Mouse (Mus musculus): ENCODE data around the gene Rpl24.

Gene Rpl24

DNA sequence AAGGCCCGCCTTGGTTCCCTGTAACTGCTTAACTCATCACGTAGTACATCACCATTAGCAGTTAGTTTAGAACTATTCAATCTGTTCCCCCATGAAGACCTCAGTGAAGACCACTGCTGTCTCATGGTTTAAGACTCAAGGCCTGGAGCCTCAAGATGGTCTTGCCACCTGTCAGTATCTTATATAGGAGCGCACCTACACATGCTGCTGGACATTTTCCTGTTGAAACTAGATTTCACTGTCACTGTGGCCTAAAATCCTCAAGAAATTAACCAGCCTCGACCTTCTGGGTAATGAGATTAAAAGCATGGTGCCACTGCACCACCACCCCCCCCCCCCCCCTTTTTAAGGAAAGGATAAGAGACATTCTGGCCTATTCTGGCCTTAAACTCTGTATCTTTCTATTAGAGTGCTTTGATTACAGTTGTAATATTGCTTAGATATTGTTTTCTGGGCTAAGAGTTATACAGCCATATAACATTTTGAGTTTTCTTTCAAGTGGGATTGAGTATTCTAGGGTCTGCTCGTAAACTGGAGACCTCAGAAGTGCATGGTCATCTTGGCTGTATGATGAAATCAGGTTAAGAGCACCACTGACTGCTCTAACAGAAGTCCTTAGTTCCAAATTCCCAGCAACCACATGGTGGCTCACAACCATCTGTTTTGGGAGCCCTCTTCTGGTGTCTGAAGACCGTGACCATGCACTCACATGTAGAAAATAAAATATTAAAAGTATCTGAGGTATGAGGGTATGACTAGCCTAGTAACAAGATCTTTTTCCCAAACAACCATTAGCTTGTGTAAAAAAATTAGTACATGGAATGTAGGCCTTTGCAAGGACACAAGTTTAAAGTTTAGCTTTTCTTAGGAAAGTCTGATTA is 5.9 kb downstream of the Rpl24 start:
- no peak for DNase-seq

GRCm38 (mm10) chr16:55972626-55973201 is 6.6 kb downstream of the Rpl24 start:
- DNase-seq, result peak; percentile 20

DNA sequence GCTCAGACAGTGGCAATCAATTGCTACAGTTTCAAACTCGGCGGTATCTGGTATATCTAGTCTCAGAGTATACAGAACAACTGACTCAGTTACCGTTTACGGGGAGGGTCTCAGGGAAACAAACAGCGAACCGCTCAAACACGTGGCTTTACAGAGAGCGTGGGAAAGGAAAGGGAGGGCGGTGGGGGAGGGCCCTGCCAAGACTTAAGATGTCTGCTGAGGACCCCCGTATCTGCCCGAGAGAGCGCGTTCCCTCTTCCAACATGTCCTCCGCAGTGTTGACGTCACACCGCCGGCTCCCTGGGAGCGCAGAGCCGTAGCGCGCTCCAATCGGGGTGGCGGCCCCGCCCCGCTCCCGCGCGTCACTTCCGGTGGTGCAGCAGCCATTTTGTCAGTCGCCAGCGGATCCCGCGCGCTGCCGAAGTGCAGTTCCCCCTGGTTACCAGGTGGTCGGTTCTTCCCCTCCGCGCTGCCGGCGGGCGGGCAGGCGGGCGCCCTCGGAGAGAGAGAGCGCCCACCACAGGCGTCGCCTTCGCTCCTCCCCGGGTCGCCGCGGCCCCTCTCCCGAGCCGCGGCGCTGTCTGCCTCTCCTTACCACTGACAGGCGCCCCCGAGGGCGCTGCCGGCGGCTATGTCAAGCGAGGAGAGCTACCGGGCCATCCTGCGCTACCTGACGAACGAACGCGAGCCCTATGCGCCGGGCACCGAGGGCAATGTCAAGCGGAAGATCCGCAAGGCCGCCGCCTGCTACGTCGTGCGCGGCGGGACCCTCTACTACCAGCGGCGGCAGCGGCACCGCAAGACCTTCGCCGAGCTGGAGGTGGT is 7.6 kb downstream of the Rpl24 start, which contains the start of gene Zbtb11:
Zbtb11 (plus strand) TSS at position 453 of the 825 bp plus-strand sequence.
- DNase-seq, result peak; percentile 100

- DNase-seq, result peak; percentile 96
Measured at GRCm38 (mm10) chr16:55974256-55974902, 8.3 kb downstream of the Rpl24 start.

DNA sequence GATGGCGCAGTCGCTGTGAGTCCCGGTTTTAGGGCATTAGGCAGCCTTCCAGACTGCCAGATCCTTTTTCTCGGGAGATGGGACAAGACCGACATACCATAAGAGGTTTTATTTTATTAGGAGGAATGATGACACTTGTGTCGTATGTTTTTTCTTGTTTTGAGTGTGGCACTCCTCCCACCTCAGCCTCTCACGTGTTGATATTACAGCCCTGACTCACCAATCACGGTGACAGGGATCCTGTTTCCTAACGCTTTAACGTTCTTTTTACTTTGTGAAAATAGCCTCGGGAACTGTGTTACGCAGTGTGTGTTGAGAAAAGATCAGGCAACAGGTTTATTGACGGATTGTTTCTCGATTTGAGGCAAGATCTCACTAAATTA is 8.8 kb downstream of the Rpl24 start:
- DNase-seq, result no peak

- no peak for DNase-seq
Measured at GRCm38 (mm10) chr16:55986001-55986400, 19.9 kb downstream of the Rpl24 start.

DNA sequence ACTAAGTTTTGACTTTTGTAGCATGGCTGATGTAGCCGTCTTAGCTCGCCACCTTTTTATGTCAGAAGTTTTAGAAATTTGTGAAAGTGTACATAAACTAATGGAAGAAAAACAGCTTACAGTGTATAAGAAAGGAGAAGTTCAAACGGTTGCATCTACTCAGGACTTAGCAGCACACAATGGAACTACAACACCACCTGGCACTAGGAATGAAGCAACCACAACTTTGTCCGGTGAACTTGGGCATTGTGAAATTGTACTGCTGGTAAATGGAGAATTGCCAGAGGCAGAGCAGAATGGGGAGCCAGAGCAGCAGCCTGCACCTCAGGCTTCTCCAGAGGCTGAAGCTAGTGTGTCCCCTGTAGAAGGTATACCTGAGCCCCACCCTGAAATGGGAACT is 24.2 kb downstream of the Rpl24 start:
- DNase-seq, result no peak

DNA sequence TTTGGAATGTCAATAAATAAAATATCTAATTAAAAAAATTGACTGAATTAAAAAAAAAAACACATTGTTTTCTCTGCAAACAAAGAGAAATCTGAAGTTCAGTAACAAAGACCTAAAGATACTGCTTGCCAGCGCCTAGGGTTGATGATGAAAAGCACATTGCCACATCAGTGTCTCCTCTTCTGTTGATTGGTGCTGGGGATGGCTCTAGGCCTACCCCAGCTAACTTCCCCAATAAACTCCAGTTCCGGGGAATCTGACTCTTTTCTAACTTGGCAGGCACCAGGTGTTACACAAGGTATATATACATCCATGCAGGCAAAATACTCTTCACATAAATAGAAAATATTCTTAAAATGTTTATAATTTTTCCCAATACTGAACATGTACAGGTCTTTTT is 28.2 kb downstream of the Rpl24 start:
- DNase-seq, result no peak

GRCm38 (mm10) chr16:56006798-56007197 is 40.7 kb downstream of the Rpl24 start:
- DNase-seq, result no peak

DNA sequence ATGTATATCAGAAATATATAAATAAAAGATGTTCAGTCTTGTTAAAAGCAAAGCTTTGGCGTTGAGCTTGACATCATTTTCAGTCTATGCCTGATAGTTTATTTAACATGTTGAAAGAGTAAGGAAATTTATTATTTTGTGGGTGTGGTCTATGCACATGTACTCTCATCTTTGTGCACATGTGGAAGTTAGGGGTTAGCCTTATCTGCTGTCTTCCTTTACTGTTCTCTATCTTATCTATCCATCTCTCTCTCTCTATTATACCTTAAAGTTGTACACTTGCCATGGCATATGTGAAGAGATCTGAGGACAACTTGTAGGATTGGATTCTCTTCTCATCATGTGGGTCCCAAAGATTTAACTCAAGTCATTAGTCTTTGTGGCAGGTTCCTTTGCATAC is 42.8 kb downstream of the Rpl24 start:
- no peak for DNase-seq

GRCm38 (mm10) chr16:56012789-56013743 is 47.0 kb downstream of the Rpl24 start:
- DNase-seq, result no peak

GRCm38 (mm10) chr16:56014076-56014475 is 48.0 kb downstream of the Rpl24 start:
- DNase-seq, result no peak

- no peak for DNase-seq
Measured at GRCm38 (mm10) chr16:56019660-56020059, 53.6 kb downstream of the Rpl24 start.

Data from thymus, postnatal 4 days (tissue).